Mouse (Mus musculus) kidney, adult 8-10 months (tissue): ENCODE results near the gene Runx1.

Experiments
- DNase-seq, 2 experiments: peaks; one replicate each; pipeline ENCODE4 v3.0.0; 2022

Gene Runx1

GRCm38 (mm10) chr16:92790601-92791000, 35.3 kb downstream of the Runx1 start:
- no peak for DNase-seq

- DNase-seq = no peak
Observed at GRCm38 (mm10) chr16:92789840-92790239, 36.1 kb downstream of the Runx1 start.

GRCm38 (mm10) chr16:92788446-92788845, 37.5 kb downstream of the Runx1 start:
- DNase-seq = no peak

GRCm38 (mm10) chr16:92786883-92787321, 39.0 kb downstream of the Runx1 start:
- DNase-seq = no peak

GRCm38 (mm10) chr16:92786276-92786882, 39.6 kb downstream of the Runx1 start:
- DNase-seq = no peak

- DNase-seq = no peak
Observed at GRCm38 (mm10) chr16:92783651-92784131, 42.3 kb downstream of the Runx1 start.

GRCm38 (mm10) chr16:92782408-92782807, 43.5 kb downstream of the Runx1 start:
- no peak for DNase-seq

GRCm38 (mm10) chr16:92779896-92780435, 46.0 kb downstream of the Runx1 start:
- DNase-seq = peak; percentile 2 to 7

- no peak for DNase-seq
Observed at GRCm38 (mm10) chr16:92779175-92779574, 46.8 kb downstream of the Runx1 start.

- no peak for DNase-seq
Observed at GRCm38 (mm10) chr16:92778096-92778780, 47.7 kb downstream of the Runx1 start.

GRCm38 (mm10) chr16:92767862-92768261, 58.1 kb downstream of the Runx1 start:
- no peak for DNase-seq

- no peak for DNase-seq
Observed at GRCm38 (mm10) chr16:92767423-92767822, 58.5 kb downstream of the Runx1 start.

- DNase-seq = no peak
Observed at GRCm38 (mm10) chr16:92764741-92765396, 61.1 kb downstream of the Runx1 start.

GRCm38 (mm10) chr16:92763666-92764065, 62.3 kb downstream of the Runx1 start:
- no peak for DNase-seq

- DNase-seq = no peak
Observed at GRCm38 (mm10) chr16:92761968-92762521, 63.9 kb downstream of the Runx1 start.

GRCm38 (mm10) chr16:92760091-92760490, 65.9 kb downstream of the Runx1 start:
- no peak for DNase-seq

- DNase-seq = no peak
Observed at GRCm38 (mm10) chr16:92757564-92757963, 68.4 kb downstream of the Runx1 start.

GRCm38 (mm10) chr16:92753944-92754343, 72.0 kb downstream of the Runx1 start:
- no peak for DNase-seq

- no peak for DNase-seq
Observed at GRCm38 (mm10) chr16:92753139-92753538, 72.8 kb downstream of the Runx1 start.

GRCm38 (mm10) chr16:92748272-92748671, 77.7 kb downstream of the Runx1 start:
- no peak for DNase-seq

- DNase-seq = no peak
Observed at GRCm38 (mm10) chr16:92747062-92747461, 78.9 kb downstream of the Runx1 start.

GRCm38 (mm10) chr16:92745239-92745638, 80.7 kb downstream of the Runx1 start:
- DNase-seq = no peak

- DNase-seq = no peak
Observed at GRCm38 (mm10) chr16:92744172-92744777, 81.7 kb downstream of the Runx1 start.
